Mouse (Mus musculus) myocyte (in vitro differentiated cells): Measurements from ENCODE around the gene Zfp146. TPM values are rescaled to one million over a fixed set of nuclear protein-coding genes. Genes with fewer than 3 reads are reported as not detected.
A peak's percentile ranks its signal among the peaks of the same experiment; 100 is the strongest.
"Not testable (repeated sequence)": the region's sequence is repeated elsewhere in the genome, so short reads cannot be mapped to it uniquely, and the experiment has no call there.

Source experiments
- H3K27me3 ChIP-seq: one replicate; pipeline ENCODE4 v1.6.1; 2011; ENCODE audit not compliant: control insufficient read depth, insufficient read depth, insufficient read length
- H3K36me3 ChIP-seq: one replicate; pipeline ENCODE4 v1.6.1; 2011; ENCODE audit not compliant: control insufficient read depth, insufficient read depth
- H3K4me2 ChIP-seq: one replicate; pipeline ENCODE4 v1.6.1; 2011; ENCODE audit warnings: low read depth, control low read depth
- H3K4me3 ChIP-seq: one replicate; pipeline ENCODE4 v1.5.1; 2011; ENCODE audit warnings: mild to moderate bottlenecking, control low read depth, moderate library complexity
- H3K79me2 ChIP-seq: one replicate; pipeline ENCODE4 v1.6.1; 2011; ENCODE audit not compliant: control insufficient read depth, insufficient read depth
- H3ac ChIP-seq: one replicate; pipeline ENCODE4 v1.6.1; 2011; ENCODE audit not compliant: control insufficient read depth, insufficient read length
- CEBPB ChIP-seq: IDR thresholded peaks from 2 replicates; pipeline ENCODE4 v1.6.1; 2011; ENCODE audit warnings: mild to moderate bottlenecking, moderate library complexity; ENCODE audit not compliant: poor library complexity, insufficient read depth, severe bottlenecking
- E2F4 ChIP-seq: IDR thresholded peaks from one replicate; pipeline ENCODE4 v1.6.1; 2011; ENCODE audit warnings: mild to moderate bottlenecking, control low read depth, moderate library complexity; ENCODE audit not compliant: insufficient read depth
- MAX ChIP-seq: IDR thresholded peaks from one replicate; pipeline ENCODE4 v1.6.1; 2011; ENCODE audit warnings: low read depth, mild to moderate bottlenecking, control low read depth
- MYOD1 ChIP-seq, 3 experiments: IDR thresholded peaks; one replicate each; pipeline ENCODE4 v1.6.1; 2011; ENCODE audit warnings: control low read depth in 2 of 3, low read depth in 2 of 3, mild to moderate bottlenecking in 2 of 3, moderate library complexity in 1 of 3; ENCODE audit not compliant: insufficient read length in 2 of 3, control insufficient read depth in 1 of 3
- MYOG ChIP-seq, 3 experiments: IDR thresholded peaks; one replicate each; pipeline ENCODE4 v1.6.1; 2011; ENCODE audit warnings: control low read depth in 2 of 3, low read depth in 2 of 3, mild to moderate bottlenecking in 2 of 3; ENCODE audit not compliant: insufficient read length in 2 of 3, control insufficient read depth in 1 of 3, insufficient read depth in 1 of 3
- POLR2A ChIP-seq: IDR thresholded peaks from one replicate; pipeline ENCODE4 v1.6.1; 2011; ENCODE audit warnings: low read depth, mild to moderate bottlenecking, control low read depth, moderate library complexity; ENCODE audit not compliant: insufficient read length
- POLR2AphosphoS2 ChIP-seq: IDR thresholded peaks from one replicate; pipeline ENCODE4 v1.6.1; 2011; ENCODE audit warnings: low read depth, control low read depth; ENCODE audit not compliant: insufficient read length
- REST ChIP-seq: IDR thresholded peaks from one replicate; pipeline ENCODE4 v1.6.1; 2011; ENCODE audit warnings: mild to moderate bottlenecking, control low read depth, moderate library complexity; ENCODE audit not compliant: insufficient read depth, insufficient read length
- SRF ChIP-seq: IDR thresholded peaks from one replicate; pipeline ENCODE4 v1.6.1; 2011; ENCODE audit warnings: low read depth; ENCODE audit not compliant: control insufficient read depth, insufficient read length
- TCF12 ChIP-seq: IDR thresholded peaks from one replicate; pipeline ENCODE4 v1.6.1; 2011; ENCODE audit warnings: mild to moderate bottlenecking, control low read depth; ENCODE audit not compliant: poor library complexity, insufficient read depth, severe bottlenecking
- TCF3 ChIP-seq: IDR thresholded peaks from one replicate; pipeline ENCODE4 v1.6.1; 2011; ENCODE audit warnings: low read depth, control low read depth; ENCODE audit not compliant: insufficient read length
- USF1 ChIP-seq: IDR thresholded peaks from one replicate; pipeline ENCODE4 v1.6.1; 2011; ENCODE audit warnings: low read depth, mild to moderate bottlenecking, control low read depth, moderate library complexity
- polyA plus RNA-seq: library from polyadenylated mRNA; unstranded; fragments of >200 nt; fragmentation: generic; extraction: Trizol; gene quantifications from one replicate; pipeline ENCODE4 v1.2.1, GENCODE M21; 2012; ENCODE audit warnings: missing spikeins

The Zfp146 gene
- polyA plus RNA-seq, 1 experiment: 13.2 TPM

- H3K4me2 ChIP-seq: no peak overlapping the region
- H3K79me2 ChIP-seq: peaks cover 15% of the 10 kb centered on the region
- TF ChIP-seq POLR2AphosphoS2: peak; percentile 32
- TF ChIP-seq MYOD1 (IDR thresholded peaks at IDR 0.05; ENCODE audit: control insufficient read depth in 1 of 3, insufficient read length in 2 of 3, low read depth in 2 of 3): peak in 1 of 3 experiments; percentile 43
- TF ChIP-seq TCF3: no peak
- TF ChIP-seq MAX: no peak
- TF ChIP-seq USF1: no peak
- H3K36me3 ChIP-seq: peaks cover 34% of the 10 kb centered on the region
- H3K4me3 ChIP-seq: no peak overlapping the region
- H3K27me3 ChIP-seq: no peaks in the 10 kb centered on the region
- H3ac ChIP-seq: no peak overlapping the region
Measured at GRCm38 (mm10) chr7:30188344-30189115, 19.0 kb upstream of the Zfp146 start.

GRCm38 (mm10) chr7:30184641-30185348 is 15.2 kb upstream of the Zfp146 start:
- Histone ChIP-seq H3K4me3 (no peak overlapping the region), H3K4me2 (peak overlapping the region; percentile 66), H3K27me3 (no peaks in the 10 kb centered on the region), H3ac (no peak overlapping the region), H3K36me3 (peaks cover 28% of the 10 kb centered on the region), H3K79me2 (no peaks in the 10 kb centered on the region)
- no peak for TF ChIP-seq TCF12
- TF ChIP-seq MAX: no peak
- TF ChIP-seq POLR2A: no peak
- TF ChIP-seq MYOD1 (IDR thresholded peaks at IDR 0.05; ENCODE audit: control insufficient read depth in 1 of 3, insufficient read length in 2 of 3, low read depth in 2 of 3): no peak
- TF ChIP-seq REST: no peak
- peak; percentile 45 for TF ChIP-seq POLR2AphosphoS2
- TF ChIP-seq TCF3: no peak

GRCm38 (mm10) chr7:30183879-30184289 is 14.3 kb upstream of the Zfp146 start, which contains the start of gene Cox7a1:
Gene Cox7a1 (plus strand): TSS chr7:30184144.
- Histone ChIP-seq H3K79me2 (no peaks in the 10 kb centered on the region), H3K4me3 (no peak within 1 kb of the TSS), H3K27me3 (no peaks in the 10 kb centered on the region), H3K4me2 (peak within 1 kb of the TSS; percentile 66), H3ac (no peak within 1 kb of the TSS), H3K36me3 (peaks cover 25% of the 10 kb centered on the region)
- no peak for TF ChIP-seq E2F4
- TF ChIP-seq CEBPB: no peak
- peak in 1 of 3 experiments; percentile 23 for TF ChIP-seq MYOG (IDR thresholded peaks at IDR 0.05; ENCODE audit: control insufficient read depth in 1 of 3, insufficient read depth in 1 of 3, insufficient read length in 2 of 3, low read depth in 2 of 3)
- no peak for TF ChIP-seq MAX
- peak; percentile 64 for TF ChIP-seq POLR2A
- TF ChIP-seq POLR2AphosphoS2: peak; percentile 85
- no peak for TF ChIP-seq TCF3
- no peak for TF ChIP-seq TCF12
- TF ChIP-seq USF1: no peak

GRCm38 (mm10) chr7:30183189-30183588 is 13.6 kb upstream of the Zfp146 start:
- not testable (repeated sequence) for H3K4me2 ChIP-seq, H3K27me3 ChIP-seq, H3ac ChIP-seq, H3K4me3 ChIP-seq, H3K79me2 ChIP-seq
- H3K36me3 ChIP-seq: peaks cover 23% of the 10 kb centered on the region

GRCm38 (mm10) chr7:30181929-30182328 is 12.4 kb upstream of the Zfp146 start:
- not testable (repeated sequence) for H3K4me2 ChIP-seq, H3K27me3 ChIP-seq, H3K4me3 ChIP-seq, H3ac ChIP-seq, H3K79me2 ChIP-seq
- H3K36me3 ChIP-seq: peaks cover 13% of the 10 kb centered on the region

GRCm38 (mm10) chr7:30181308-30181707 is 11.8 kb upstream of the Zfp146 start:
- TF ChIP-seq E2F4: no peak
- TF ChIP-seq POLR2AphosphoS2: no peak
- TF ChIP-seq MAX: no peak
- no peak for TF ChIP-seq MYOD1 (IDR thresholded peaks at IDR 0.05; ENCODE audit: control insufficient read depth in 1 of 3, insufficient read length in 2 of 3, low read depth in 2 of 3)
- no peak for TF ChIP-seq TCF12
- TF ChIP-seq USF1: no peak
- TF ChIP-seq POLR2A: no peak
- TF ChIP-seq REST: no peak
- TF ChIP-seq CEBPB: no peak
- no peak for TF ChIP-seq MYOG (IDR thresholded peaks at IDR 0.05; ENCODE audit: control insufficient read depth in 1 of 3, insufficient read depth in 1 of 3, insufficient read length in 2 of 3, low read depth in 2 of 3)
- TF ChIP-seq SRF: no peak
- TF ChIP-seq TCF3: no peak
- H3K36me3 ChIP-seq: peaks cover 10% of the 10 kb centered on the region
- no peaks in the 10 kb centered on the region for H3K79me2 ChIP-seq
- no peaks in the 10 kb centered on the region for H3K27me3 ChIP-seq
- no peak overlapping the region for H3K4me2 ChIP-seq
- no peak overlapping the region for H3K4me3 ChIP-seq
- no peak overlapping the region for H3ac ChIP-seq
